Mouse (Mus musculus): ENCODE measurements around the gene Crat. TPM values are rescaled to one million over a fixed set of nuclear protein-coding genes. Genes with fewer than 3 reads are reported as not detected.

The Crat gene
- polyA plus RNA-seq, 1 experiment from 2014 or later: 21.5 TPM

DNA sequence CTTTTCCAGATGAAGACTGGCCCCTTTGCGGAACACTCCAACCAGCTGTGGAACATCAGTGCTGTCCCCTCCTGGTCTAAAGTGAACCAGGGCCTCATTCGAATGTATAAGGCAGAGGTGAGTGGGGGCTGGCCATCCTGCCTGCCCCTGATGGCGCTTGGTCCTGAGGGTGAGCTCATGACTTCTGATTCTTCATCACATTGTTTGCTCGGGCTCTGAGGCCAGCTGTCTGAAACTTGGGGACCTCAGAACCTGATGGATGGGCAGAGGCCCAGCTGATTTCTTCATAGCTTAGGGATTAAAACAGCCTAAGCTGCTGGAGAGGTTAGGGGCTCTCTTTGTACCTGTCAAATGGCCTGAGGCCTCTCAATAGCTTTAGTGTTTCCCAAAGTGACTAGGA, 27.7 kb upstream of the Crat start:
- Histone ChIP-seq H3K27ac (ENCODE audit: low read depth, low read length) (peak overlapping the region; percentile 37; the same call in 1 of the 2 replicates), H3K4me1 (replicated peaks; ENCODE audit: control insufficient read depth, insufficient read depth, low read length) (peaks cover 25% of the 10 kb centered on the region), H3K4me2 (replicated peaks; ENCODE audit: low read depth, low read length) (no peak overlapping the region), H3K4me3 (ENCODE audit: low read depth, low read length) (no peak overlapping the region), H3K9ac (ENCODE audit: low read depth, low read length) (no peak overlapping the region), H3K27me3 (ENCODE audit: control insufficient read depth, insufficient read depth, low read length) (no peaks in the 10 kb centered on the region), H3K36me3 (ENCODE audit: control insufficient read depth, insufficient read depth, low read length) (no peaks in the 10 kb centered on the region; the same call in 1 of the 2 replicates), H3K9me3 (ENCODE audit: control insufficient read depth, low read length) (no peaks in the 10 kb centered on the region)
- DNase-seq (ENCODE audit: low spot score) (no peak), ATAC-seq (ENCODE audit: low FRiP score) (no peak)
- WGBS: 75% methylated on average over 4 of the region's 4 CpGs

DNA sequence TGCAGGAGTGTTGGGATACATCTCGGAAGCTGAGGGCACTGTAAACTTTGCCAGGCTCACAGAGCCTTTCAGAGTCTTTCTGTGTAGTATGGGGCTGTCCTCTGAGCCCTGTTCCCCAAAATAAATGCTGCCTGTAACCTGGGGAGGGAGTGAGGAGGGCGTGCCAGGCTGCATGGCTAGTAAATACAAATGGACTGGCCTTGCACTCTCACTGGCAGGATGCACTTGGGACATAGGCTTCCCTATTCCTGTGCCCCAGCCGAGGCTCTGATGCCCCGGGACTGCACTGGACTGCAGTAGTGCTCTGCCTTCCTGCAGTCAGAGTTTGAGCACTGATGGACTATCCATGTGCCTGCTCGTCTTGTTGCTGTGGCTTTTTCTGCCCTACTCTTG, 26.9 kb upstream of the Crat start:
- H3K4me2 ChIP-seq (replicated peaks; ENCODE audit: low read depth, low read length): peak overlapping the region; percentile 28
- peak overlapping the region; percentile 98 for H3K27ac ChIP-seq (ENCODE audit: low read depth, low read length)
- H3K27me3 ChIP-seq (ENCODE audit: control insufficient read depth, insufficient read depth, low read length): no peaks in the 10 kb centered on the region
- H3K9me3 ChIP-seq (ENCODE audit: control insufficient read depth, low read length): no peaks in the 10 kb centered on the region
- peak overlapping the region; percentile 57 for H3K9ac ChIP-seq (ENCODE audit: low read depth, low read length)
- H3K4me3 ChIP-seq (ENCODE audit: low read depth, low read length): no peak overlapping the region
- peaks cover 2% of the 10 kb centered on the region; the same call in 1 of the 2 replicates for H3K36me3 ChIP-seq (ENCODE audit: control insufficient read depth, insufficient read depth, low read length)
- peaks cover 25% of the 10 kb centered on the region for H3K4me1 ChIP-seq (replicated peaks; ENCODE audit: control insufficient read depth, insufficient read depth, low read length)
- WGBS: 58% methylated on average over 5 of the region's 5 CpGs
- ATAC-seq (ENCODE audit: low FRiP score): no peak
- no peak for DNase-seq (ENCODE audit: low spot score)

DNA sequence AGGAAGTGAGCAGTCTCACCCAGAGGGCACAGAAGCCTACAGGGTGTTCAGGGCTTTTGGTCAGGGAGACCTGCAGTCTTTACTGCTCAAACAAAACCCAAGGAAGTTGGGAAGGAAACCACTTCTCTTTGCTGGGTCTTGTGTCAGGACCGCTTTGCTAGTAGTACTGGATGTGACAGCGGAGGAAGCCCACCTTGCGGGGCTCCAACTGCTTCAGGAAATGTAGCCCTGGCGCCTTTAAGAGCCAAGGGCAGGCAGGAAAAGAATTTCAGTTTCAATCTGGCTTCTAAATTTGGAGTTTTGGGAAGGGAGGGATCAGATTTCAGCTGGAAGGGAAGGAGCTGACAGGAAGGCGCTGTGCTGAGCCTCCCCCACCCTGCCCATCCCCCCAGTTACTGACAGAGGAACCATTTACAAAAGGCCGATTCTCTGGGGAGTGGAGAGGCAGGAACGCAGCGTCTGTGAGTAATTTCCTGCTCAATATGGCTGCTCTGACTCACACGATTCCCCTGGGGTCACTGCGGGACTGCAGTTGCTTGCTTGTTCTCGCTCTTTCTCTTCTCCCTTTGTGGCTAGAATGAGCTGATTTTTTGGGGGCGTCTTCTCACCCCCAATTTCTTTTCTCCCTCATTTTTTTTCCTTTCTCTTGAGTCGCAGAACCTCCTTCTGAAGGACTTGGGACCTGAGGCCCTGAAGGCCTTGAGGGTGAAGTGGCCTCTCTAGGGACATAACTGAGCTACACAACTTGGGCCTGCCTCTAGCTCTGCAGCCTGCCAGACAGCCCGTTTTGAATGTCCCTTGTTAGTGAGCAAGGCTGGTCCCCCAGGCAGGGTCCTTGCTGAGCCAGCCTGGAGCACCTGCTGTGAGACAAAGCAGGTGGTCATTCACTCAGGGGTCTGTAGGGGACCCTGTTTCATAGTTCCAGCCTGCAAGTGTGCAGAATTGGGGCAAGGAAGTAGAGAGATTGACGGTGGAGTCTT, 26.2 kb upstream of the Crat start:
- H3K27ac ChIP-seq (ENCODE audit: low read depth, low read length): peak overlapping the region; percentile 98
- ATAC-seq (ENCODE audit: low FRiP score) (peak; percentile 56; the same call in 1 of the 2 replicates), DNase-seq (ENCODE audit: low spot score) (peak; percentile 95)
- H3K4me3 ChIP-seq (ENCODE audit: low read depth, low read length): no peak overlapping the region
- peak overlapping the region; percentile 28 for H3K4me2 ChIP-seq (replicated peaks; ENCODE audit: low read depth, low read length)
- 6% methylated on average over 15 of the region's 15 CpGs for WGBS
- peak overlapping the region; percentile 57 for H3K9ac ChIP-seq (ENCODE audit: low read depth, low read length)
- H3K9me3 ChIP-seq (ENCODE audit: control insufficient read depth, low read length): no peaks in the 10 kb centered on the region
- no peaks in the 10 kb centered on the region for H3K27me3 ChIP-seq (ENCODE audit: control insufficient read depth, insufficient read depth, low read length)
- peaks cover 2% of the 10 kb centered on the region; the same call in 1 of the 2 replicates for H3K36me3 ChIP-seq (ENCODE audit: control insufficient read depth, insufficient read depth, low read length)
- peaks cover 25% of the 10 kb centered on the region for H3K4me1 ChIP-seq (replicated peaks; ENCODE audit: control insufficient read depth, insufficient read depth, low read length)

DNA sequence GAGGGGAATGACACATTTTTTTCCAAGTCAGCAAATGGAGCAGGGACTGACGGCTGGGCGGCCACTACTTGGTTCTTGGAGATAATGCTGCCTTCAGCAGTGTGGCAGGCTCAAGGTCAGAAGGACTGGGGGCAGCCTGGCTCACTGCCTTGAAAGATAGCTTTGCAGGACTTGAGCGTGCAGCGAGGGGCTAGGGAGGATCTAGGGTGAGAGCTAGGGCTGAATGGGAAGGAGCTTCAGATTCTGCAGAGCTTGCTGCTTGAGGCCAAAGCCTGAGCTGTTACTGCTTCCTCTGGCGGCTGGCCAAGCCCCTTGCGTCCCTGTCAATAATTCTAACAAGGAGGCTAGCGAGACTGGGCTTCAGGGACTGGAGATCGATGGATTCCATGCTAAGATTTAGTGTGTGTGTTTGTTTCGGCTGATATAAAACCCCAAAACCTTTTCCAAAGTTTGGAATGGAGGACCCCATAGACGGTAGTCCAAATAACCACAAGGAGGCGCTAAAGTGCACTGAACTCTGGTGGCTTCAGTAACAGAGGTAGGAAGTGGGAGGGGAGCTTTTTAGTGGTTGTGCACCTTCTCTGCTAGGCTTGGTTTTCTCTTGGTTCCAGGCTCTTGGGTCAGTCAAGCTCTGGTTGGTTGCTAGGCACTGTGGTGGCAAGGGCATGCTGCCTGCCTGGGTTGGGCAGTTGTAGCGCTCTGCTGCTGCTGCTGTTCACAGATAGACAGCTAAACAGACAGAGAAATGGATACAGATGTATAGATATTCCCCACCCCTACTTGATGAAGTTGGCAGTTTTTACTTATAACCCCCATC, 25.3 kb upstream of the Crat start:
- H3K9ac ChIP-seq (ENCODE audit: low read depth, low read length): peak overlapping the region; percentile 57
- H3K27me3 ChIP-seq (ENCODE audit: control insufficient read depth, insufficient read depth, low read length): no peaks in the 10 kb centered on the region
- peak overlapping the region; percentile 98 for H3K27ac ChIP-seq (ENCODE audit: low read depth, low read length)
- peak; percentile 17; the same call in 1 of the 2 replicates for ATAC-seq (ENCODE audit: low FRiP score)
- H3K4me1 ChIP-seq (replicated peaks; ENCODE audit: control insufficient read depth, insufficient read depth, low read length): peaks cover 25% of the 10 kb centered on the region
- H3K4me3 ChIP-seq (ENCODE audit: low read depth, low read length): no peak overlapping the region
- DNase-seq (ENCODE audit: low spot score): peak; percentile 89
- peak overlapping the region; percentile 28 for H3K4me2 ChIP-seq (replicated peaks; ENCODE audit: low read depth, low read length)
- H3K36me3 ChIP-seq (ENCODE audit: control insufficient read depth, insufficient read depth, low read length): peaks cover 2% of the 10 kb centered on the region; the same call in 1 of the 2 replicates
- 24% methylated on average over 12 of the region's 12 CpGs for WGBS
- no peaks in the 10 kb centered on the region for H3K9me3 ChIP-seq (ENCODE audit: control insufficient read depth, low read length)

- peaks cover 2% of the 10 kb centered on the region; the same call in 1 of the 2 replicates for H3K36me3 ChIP-seq (ENCODE audit: control insufficient read depth, insufficient read depth, low read length)
- H3K4me2 ChIP-seq (replicated peaks; ENCODE audit: low read depth, low read length): no peak overlapping the region
- H3K9ac ChIP-seq (ENCODE audit: low read depth, low read length): no peak overlapping the region
- WGBS: 70% methylated on average over 3 of the region's 3 CpGs
- H3K27me3 ChIP-seq (ENCODE audit: control insufficient read depth, insufficient read depth, low read length): no peaks in the 10 kb centered on the region
- no peaks in the 10 kb centered on the region for H3K9me3 ChIP-seq (ENCODE audit: control insufficient read depth, low read length)
- DNase-seq (ENCODE audit: low spot score) (no peak), ATAC-seq (ENCODE audit: low FRiP score) (no peak)
- H3K27ac ChIP-seq (ENCODE audit: low read depth, low read length): peak overlapping the region; percentile 98
- H3K4me1 ChIP-seq (replicated peaks; ENCODE audit: control insufficient read depth, insufficient read depth, low read length): peaks cover 20% of the 10 kb centered on the region
- H3K4me3 ChIP-seq (ENCODE audit: low read depth, low read length): no peak overlapping the region
These were observed 24.6 kb upstream of the Crat start for GRCm38 (mm10) chr2:30440211-30440700.

- peaks cover 15% of the 10 kb centered on the region for H3K4me1 ChIP-seq (replicated peaks; ENCODE audit: control insufficient read depth, insufficient read depth, low read length)
- no peaks in the 10 kb centered on the region for H3K27me3 ChIP-seq (ENCODE audit: control insufficient read depth, insufficient read depth, low read length)
- H3K27ac ChIP-seq (ENCODE audit: low read depth, low read length): no peak overlapping the region
- DNase-seq (ENCODE audit: low spot score): no peak
- H3K4me3 ChIP-seq (ENCODE audit: low read depth, low read length): no peak overlapping the region
- H3K9ac ChIP-seq (ENCODE audit: low read depth, low read length): no peak overlapping the region
- ATAC-seq (ENCODE audit: low FRiP score): no peak
- no peaks in the 10 kb centered on the region for H3K9me3 ChIP-seq (ENCODE audit: control insufficient read depth, low read length)
- WGBS: 93% methylated on average over 6 of the region's 6 CpGs
- H3K36me3 ChIP-seq (ENCODE audit: control insufficient read depth, insufficient read depth, low read length): peaks cover 2% of the 10 kb centered on the region; the same call in 1 of the 2 replicates
- H3K4me2 ChIP-seq (replicated peaks; ENCODE audit: low read depth, low read length): no peak overlapping the region
These were observed 24.0 kb upstream of the Crat start for GRCm38 (mm10) chr2:30439631-30440030.

DNA sequence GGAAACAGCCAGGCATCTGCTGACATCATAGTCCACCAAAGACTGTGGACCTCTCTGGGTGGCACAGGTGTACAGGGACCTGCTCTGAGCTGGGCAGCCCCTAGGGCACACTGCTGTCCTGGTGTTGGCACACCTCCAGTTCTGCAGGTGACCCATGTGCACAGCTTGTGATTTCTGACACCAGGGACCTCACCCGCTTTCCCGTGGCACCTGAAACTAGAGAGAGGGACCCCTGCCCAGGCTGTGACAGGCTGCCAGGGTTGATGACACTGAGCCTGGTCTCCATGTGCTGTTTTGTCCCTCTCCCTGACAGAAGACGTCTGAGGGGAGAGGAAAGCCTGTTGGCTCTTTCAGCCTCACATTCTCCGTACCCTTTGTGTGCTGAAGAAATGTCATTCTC, 22.2 kb upstream of the Crat start:
- DNase-seq (ENCODE audit: low spot score): no peak
- H3K9me3 ChIP-seq (ENCODE audit: control insufficient read depth, low read length): no peaks in the 10 kb centered on the region
- no peak overlapping the region for H3K9ac ChIP-seq (ENCODE audit: low read depth, low read length)
- H3K4me2 ChIP-seq (replicated peaks; ENCODE audit: low read depth, low read length): no peak overlapping the region
- peaks cover 2% of the 10 kb centered on the region; the same call in 1 of the 2 replicates for H3K36me3 ChIP-seq (ENCODE audit: control insufficient read depth, insufficient read depth, low read length)
- no peak overlapping the region for H3K27ac ChIP-seq (ENCODE audit: low read depth, low read length)
- no peak overlapping the region for H3K4me3 ChIP-seq (ENCODE audit: low read depth, low read length)
- H3K4me1 ChIP-seq (replicated peaks; ENCODE audit: control insufficient read depth, insufficient read depth, low read length): peaks cover 13% of the 10 kb centered on the region
- no peaks in the 10 kb centered on the region for H3K27me3 ChIP-seq (ENCODE audit: control insufficient read depth, insufficient read depth, low read length)
- 96% methylated on average over 4 of the region's 4 CpGs for WGBS
- no peak for ATAC-seq (ENCODE audit: low FRiP score)

- Histone ChIP-seq H3K4me2 (replicated peaks; ENCODE audit: low read depth, low read length) (no peak overlapping the region), H3K9ac (ENCODE audit: low read depth, low read length) (no peak overlapping the region), H3K4me1 (replicated peaks; ENCODE audit: control insufficient read depth, insufficient read depth, low read length) (peaks cover 8% of the 10 kb centered on the region; the same call in 1 of the 2 replicates), H3K36me3 (ENCODE audit: control insufficient read depth, insufficient read depth, low read length) (peaks cover 2% of the 10 kb centered on the region; the same call in 1 of the 2 replicates), H3K9me3 (ENCODE audit: control insufficient read depth, low read length) (no peaks in the 10 kb centered on the region), H3K27ac (ENCODE audit: low read depth, low read length) (no peak overlapping the region), H3K27me3 (ENCODE audit: control insufficient read depth, insufficient read depth, low read length) (no peaks in the 10 kb centered on the region), H3K4me3 (ENCODE audit: low read depth, low read length) (no peak overlapping the region)
- ATAC-seq (ENCODE audit: low FRiP score): no peak
- DNase-seq (ENCODE audit: low spot score): no peak
- WGBS: 82% methylated on average over 4 of the region's 4 CpGs
These were observed 21.2 kb upstream of the Crat start for GRCm38 (mm10) chr2:30436809-30437208.

All from hindbrain, embryonic 11.5 days (tissue).